ENCODE assay signal across 14 mouse cellular contexts in the genomic region with DNA sequence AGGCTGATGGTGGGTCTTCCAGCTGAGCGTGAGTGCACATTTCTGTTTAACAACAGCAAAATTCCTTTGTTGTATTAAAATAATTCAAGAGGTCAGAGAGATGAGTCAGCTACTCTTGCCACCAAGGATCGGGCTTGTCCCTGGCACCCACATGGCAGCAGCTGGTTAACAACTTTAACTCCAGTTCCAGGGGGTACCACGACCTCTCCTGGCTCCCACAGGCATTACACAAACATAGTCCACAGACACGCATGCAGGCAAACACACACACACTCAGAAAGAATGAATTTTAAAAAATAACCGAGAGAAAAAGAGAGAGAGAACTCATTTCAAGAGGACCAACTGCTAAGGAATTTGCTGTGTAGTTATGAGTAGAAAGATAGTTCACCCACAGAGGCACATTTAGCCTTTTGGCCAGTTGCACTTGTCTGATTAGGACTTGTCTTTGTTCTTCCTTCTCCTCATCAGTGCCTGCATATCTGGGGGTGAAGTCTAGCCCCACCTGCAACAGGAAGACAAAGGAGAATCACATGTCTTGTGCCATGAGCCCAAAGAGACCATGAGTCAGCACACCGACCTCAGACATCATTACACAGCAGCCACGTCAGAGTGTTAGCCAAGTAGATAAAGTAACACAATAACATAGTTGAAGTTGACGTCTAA. TPM values are rescaled to one million over a fixed set of nuclear protein-coding genes. Genes with fewer than 3 reads are reported as not detected.
DNase-seq lines count a peak whose midpoint lies in the region; ATAC-seq lines count a peak whose summit lies in the region.
"Had no signal": no experiment of that assay in that cellular context is flagged by ENCODE, and none has a peak within 500 bp of the region (broad histone marks: within the 10 kb centered on the region; RNA-seq: fewer than 3 reads in every experiment).

No protein-coding gene starts in this region.

- H3K9ac ChIP-seq in midbrain, embryonic 11.5 days (ENCODE audit: low read length) = no peak overlapping the region
- H3K9ac ChIP-seq in forebrain, embryonic 13.5 days = no peak overlapping the region

- no peaks in the 10 kb centered on the region for H3K36me3 ChIP-seq in midbrain, embryonic 11.5 days (ENCODE audit: control insufficient read depth, insufficient read depth, low read length)
- no peaks in the 10 kb centered on the region for H3K36me3 ChIP-seq in midbrain, embryonic 10.5 days
- H3K36me3 ChIP-seq in forebrain, embryonic 13.5 days (ENCODE audit: poor library complexity, severe bottlenecking) = no peaks in the 10 kb centered on the region

- H3K4me1 ChIP-seq in midbrain, embryonic 11.5 days (ENCODE audit: control insufficient read depth, insufficient read depth, low read length) = no peaks in the 10 kb centered on the region
- H3K4me1 ChIP-seq in midbrain, embryonic 10.5 days = no peaks in the 10 kb centered on the region
- H3K4me1 ChIP-seq in forebrain, embryonic 13.5 days = no peaks in the 10 kb centered on the region

- 75% methylated on average over 8 of the region's 8 CpGs for WGBS in midbrain, embryonic 11.5 days
- 75% methylated on average over 8 of the region's 8 CpGs for WGBS in midbrain, embryonic 10.5 days
- 74% methylated on average over 8 of the region's 8 CpGs for WGBS in forebrain, embryonic 13.5 days

- H3K27ac ChIP-seq in midbrain, embryonic 11.5 days (ENCODE audit: low read depth, low read length) = peak overlapping the region; percentile 9; the same call in 1 of the 2 replicates
- no peak overlapping the region for H3K27ac ChIP-seq in midbrain, embryonic 10.5 days (replicated peaks)
- H3K27ac ChIP-seq in forebrain, embryonic 13.5 days = no peak overlapping the region

- ATAC-seq in midbrain, embryonic 11.5 days (ENCODE audit: low FRiP score) = no peak
- ATAC-seq in granulocyte monocyte progenitor cell, adult 5-6 weeks (replicated peaks; ENCODE audit: poor library complexity, severe bottlenecking) = peak; percentile 42; the same call in 1 of the 2 replicates
- ATAC-seq in forebrain, embryonic 13.5 days = no peak
- ATAC-seq: CD4-positive, CD25-positive, alpha-beta regulatory T cell, adult 4 months had no signal

- DNase-seq in embryo, embryonic 10 days (ENCODE audit: low spot score) = peak; percentile 37
- no peak for DNase-seq in embryo, embryonic 9.5 days (ENCODE audit: extremely low spot score)
- DNase-seq in midbrain, embryonic 11.5 days (ENCODE audit: low spot score, missing footprints) = no peak
- no peak for DNase-seq in midbrain, embryonic 10.5 days (ENCODE audit: low spot score)
- no peak for DNase-seq in urinary bladder, postnatal 36 days (ENCODE audit: low spot score in 2 of 2)
- no peak for DNase-seq in thymus, postnatal 10 days (ENCODE audit: low spot score in 2 of 2)
- DNase-seq: cerebellum, adult 11-12 months; heart, postnatal 36 days; lung, postnatal 14 days had no signal

- H3K27me3 ChIP-seq in midbrain, embryonic 11.5 days (ENCODE audit: control insufficient read depth, insufficient read depth, low read length) = no peaks in the 10 kb centered on the region
- H3K27me3 ChIP-seq in midbrain, embryonic 10.5 days (ENCODE audit: low read depth, poor library complexity, severe bottlenecking) = no peaks in the 10 kb centered on the region
- H3K27me3 ChIP-seq in forebrain, embryonic 13.5 days = no peaks in the 10 kb centered on the region

- no peak overlapping the region for H3K4me3 ChIP-seq in midbrain, embryonic 11.5 days (ENCODE audit: low read depth, low read length)
- H3K4me3 ChIP-seq in midbrain, embryonic 10.5 days = no peak overlapping the region
- no peak overlapping the region for H3K4me3 ChIP-seq in forebrain, embryonic 13.5 days
- H3K4me3 ChIP-seq: erythroblast, embryonic 14.5 days had no signal

- no peak overlapping the region for H3K4me2 ChIP-seq in midbrain, embryonic 11.5 days
- H3K4me2 ChIP-seq in forebrain, embryonic 13.5 days = no peak overlapping the region

- H3K9me3 ChIP-seq in midbrain, embryonic 11.5 days (ENCODE audit: control insufficient read depth, low read length) = no peaks in the 10 kb centered on the region
- no peaks in the 10 kb centered on the region for H3K9me3 ChIP-seq in midbrain, embryonic 10.5 days (replicated peaks)
- H3K9me3 ChIP-seq in forebrain, embryonic 13.5 days (replicated peaks) = no peaks in the 10 kb centered on the region

RNA-seq across cellular contexts. Expression of a gene that starts 7.7 kb away (rescaled TPM):
- polyA plus RNA-seq in midbrain, embryonic 11.5 days (2014; fragmentation: Nextera tagmentation; extraction: Ambion mirVana) = 11.3 and 11.6 TPM in 2 replicates
- 10.4 and 11.1 TPM in 2 replicates for polyA plus RNA-seq in midbrain, embryonic 10.5 days (2016; fragmentation: Nextera tagmentation; extraction: Ambion mirVana)
- total RNA-seq in granulocyte monocyte progenitor cell, adult 5-6 weeks (2014; fragmentation: Nextera tagmentation) = 4.0 and 21.4 TPM in 2 replicates
- 9.3 and 12.5 TPM in 2 replicates for total RNA-seq in granulocyte monocyte progenitor cell, adult 5-6 weeks (2017)
- 10.5 and 12.5 TPM in 2 replicates for polyA plus RNA-seq in forebrain, embryonic 13.5 days (2015; fragmentation: Nextera tagmentation; extraction: Ambion mirVana)

RNA-seq across cellular contexts. Expression of a gene that starts 7.8 kb away (rescaled TPM):
- 21.9 and 22.8 TPM in 2 replicates for polyA plus RNA-seq in midbrain, embryonic 11.5 days (2014; fragmentation: Nextera tagmentation; extraction: Ambion mirVana)
- 34.9 and 35.9 TPM in 2 replicates for polyA plus RNA-seq in midbrain, embryonic 10.5 days (2016; fragmentation: Nextera tagmentation; extraction: Ambion mirVana)
- total RNA-seq in granulocyte monocyte progenitor cell, adult 5-6 weeks (2014; fragmentation: Nextera tagmentation) = 11.1 and 12.6 TPM in 2 replicates
- total RNA-seq in granulocyte monocyte progenitor cell, adult 5-6 weeks (2017) = 14.1 and 17.6 TPM in 2 replicates
- 19.7 and 20.8 TPM in 2 replicates for polyA plus RNA-seq in forebrain, embryonic 13.5 days (2015; fragmentation: Nextera tagmentation; extraction: Ambion mirVana)

RNA-seq across cellular contexts. Expression of a gene that starts 18.6 kb away (rescaled TPM):
- not detected in 2 replicates for polyA plus RNA-seq in midbrain, embryonic 11.5 days (2014; fragmentation: Nextera tagmentation; extraction: Ambion mirVana)
- polyA plus RNA-seq in midbrain, embryonic 10.5 days (2016; fragmentation: Nextera tagmentation; extraction: Ambion mirVana) = not detected in 2 replicates
- not detected in 2 replicates for total RNA-seq in granulocyte monocyte progenitor cell, adult 5-6 weeks (2014; fragmentation: Nextera tagmentation)
- not detected in 2 replicates for total RNA-seq in granulocyte monocyte progenitor cell, adult 5-6 weeks (2017)
- not detected in 2 replicates for polyA plus RNA-seq in forebrain, embryonic 13.5 days (2015; fragmentation: Nextera tagmentation; extraction: Ambion mirVana)
- total RNA-seq: heart, postnatal 36 days; layer of hippocampus, adult 8-10 months had no signal
- polyA plus RNA-seq: CD4-positive, CD25-positive, alpha-beta regulatory T cell, adult 4 months; erythroblast, embryonic 14.5 days had no signal

RNA-seq across cellular contexts. Expression of a gene that starts 29.0 kb away (rescaled TPM):
- 11.3 and 11.9 TPM in 2 replicates for polyA plus RNA-seq in midbrain, embryonic 11.5 days (2014; fragmentation: Nextera tagmentation; extraction: Ambion mirVana)
- 8.3 and 8.6 TPM in 2 replicates for polyA plus RNA-seq in midbrain, embryonic 10.5 days (2016; fragmentation: Nextera tagmentation; extraction: Ambion mirVana)
- 25.1 and 29.5 TPM in 2 replicates for total RNA-seq in granulocyte monocyte progenitor cell, adult 5-6 weeks (2014; fragmentation: Nextera tagmentation)
- 27.0 and 32.6 TPM in 2 replicates for total RNA-seq in granulocyte monocyte progenitor cell, adult 5-6 weeks (2017)
- 6.4 and 8.0 TPM in 2 replicates for polyA plus RNA-seq in forebrain, embryonic 13.5 days (2015; fragmentation: Nextera tagmentation; extraction: Ambion mirVana)

RNA-seq across cellular contexts. Expression of a gene that starts 42.6 kb away (rescaled TPM):
- polyA plus RNA-seq in midbrain, embryonic 11.5 days (2014; fragmentation: Nextera tagmentation; extraction: Ambion mirVana) = 2.9 and 3.5 TPM in 2 replicates
- 3.7 and 4.1 TPM in 2 replicates for polyA plus RNA-seq in midbrain, embryonic 10.5 days (2016; fragmentation: Nextera tagmentation; extraction: Ambion mirVana)
- total RNA-seq in granulocyte monocyte progenitor cell, adult 5-6 weeks (2014; fragmentation: Nextera tagmentation) = not detected in 2 replicates
- not detected in 2 replicates for total RNA-seq in granulocyte monocyte progenitor cell, adult 5-6 weeks (2017)
- 2.1 and 2.6 TPM in 2 replicates for polyA plus RNA-seq in forebrain, embryonic 13.5 days (2015; fragmentation: Nextera tagmentation; extraction: Ambion mirVana)
- polyA plus RNA-seq: CD4-positive, CD25-positive, alpha-beta regulatory T cell, adult 4 months had no signal
